Mouse (Mus musculus) testis, adult 2 months (tissue): Measurements from ENCODE around the gene Ms4a6d.

Experiments
- CTCF ChIP-seq: fragments of 200-500 bp; IDR thresholded peaks from 2 replicates; pipeline ENCODE4 v1.5.1; 2012; ENCODE audit warnings: low read depth, mild to moderate bottlenecking, inconsistent platforms, low read length, moderate library complexity; ENCODE audit not compliant: control insufficient read depth, insufficient read depth, insufficient replicate concordance
- POLR2A ChIP-seq: fragments of 200-500 bp; IDR thresholded peaks from 2 replicates; pipeline ENCODE4 v1.6.1; 2012; ENCODE audit warnings: low read depth, mild to moderate bottlenecking, inconsistent platforms, low read length, moderate library complexity; ENCODE audit not compliant: control insufficient read depth

GRCm38 (mm10) chr19:11574965-11575364, 29.7 kb downstream of the Ms4a6d start:
- TF ChIP-seq CTCF, result no peak
- no peak for TF ChIP-seq POLR2A
